Mouse (Mus musculus) limb, embryonic 14.5 days (tissue): ENCODE results near the gene Olfr1395. TPM values are rescaled to one million over a fixed set of nuclear protein-coding genes. Genes with fewer than 3 reads are reported as not detected.

Experiments
- ATAC-seq: fragments of 200-750 bp; cut with Nextera tagmentation; 2 replicates; pipeline ENCODE4 v1.8.0; 2017; ENCODE audit warnings: low read depth, moderate number of reproducible peaks, moderate TSS enrichment; ENCODE audit not compliant: low FRiP score
- DNase-seq: peaks from one replicate; pipeline ENCODE4 v3.0.0-alpha.2; 2015; ENCODE audit warnings: low spot score
- H3K27ac ChIP-seq: fragments of 300-500 bp; sonication (generic); replicated peaks from 2 replicates; pipeline ENCODE4 v1.5.1; 2014; ENCODE audit warnings: low read depth, mild to moderate bottlenecking, low read length, moderate library complexity, mixed read lengths
- H3K27me3 ChIP-seq: fragments of 300-500 bp; sonication (generic); 2 replicates; pipeline ENCODE4 v1.6.1; 2014; ENCODE audit warnings: low read length, mixed read lengths; ENCODE audit not compliant: control insufficient read depth, insufficient read depth
- H3K36me3 ChIP-seq: fragments of 300-500 bp; sonication (generic); 2 replicates; pipeline ENCODE4 v1.6.1; 2014; ENCODE audit warnings: mild to moderate bottlenecking, low read length, moderate library complexity, mixed read lengths; ENCODE audit not compliant: control insufficient read depth, insufficient read depth
- H3K4me1 ChIP-seq: fragments of 300-500 bp; sonication (generic); 2 replicates; pipeline ENCODE4 v1.6.1; 2014; ENCODE audit warnings: antibody characterized with exemption, low read length, mixed read lengths; ENCODE audit not compliant: control insufficient read depth, insufficient read depth
- H3K4me2 ChIP-seq: fragments of 300-500 bp; sonication (generic); replicated peaks from 2 replicates; pipeline ENCODE4 v1.6.1; 2014; ENCODE audit warnings: low read depth, mild to moderate bottlenecking, low read length, moderate library complexity; ENCODE audit not compliant: severe bottlenecking
- H3K4me3 ChIP-seq: fragments of 300-500 bp; sonication (generic); replicated peaks from 2 replicates; pipeline ENCODE4 v1.5.1; 2014; ENCODE audit warnings: low read length
- H3K9ac ChIP-seq: fragments of 300-500 bp; sonication (generic); 2 replicates; pipeline ENCODE4 v1.6.1; 2014; ENCODE audit warnings: mild to moderate bottlenecking, low read depth, low read length, moderate library complexity; ENCODE audit not compliant: severe bottlenecking
- H3K9me3 ChIP-seq: fragments of 300-500 bp; sonication (generic); 2 replicates; pipeline ENCODE4 v1.6.1; 2016; ENCODE audit warnings: low read length; ENCODE audit not compliant: control insufficient read depth
- POLR2A ChIP-seq: fragments of 200-500 bp; IDR thresholded peaks from 2 replicates; pipeline ENCODE4 v1.8.0; 2012; ENCODE audit warnings: inconsistent platforms, mild to moderate bottlenecking, moderate library complexity, borderline replicate concordance; ENCODE audit not compliant: insufficient read depth, insufficient read length; ENCODE audit errors: extremely low read depth
- WGBS: fragments of 180-500 bp; shearing (Covaris S2); extraction: QIAGEN DNeasy Blood & Tissue Kit; methylation state at CpG from one replicate; pipeline ENCODE4 v1.1.7; 2014; 5-methylcytosine and 5-hydroxymethylcytosine counted together
- polyA plus RNA-seq, 2 experiments: library from polyadenylated mRNA; depleted of rRNA in 1 of 2; stranded (reverse) in 1 of 2; unstranded in 1 of 2; fragments of >200 nt; fragmentation: Nextera tagmentation in 1 of 2; extraction: Ambion mirVana in 1 of 2; gene quantifications; 2 replicates each; pipeline versions ENCODE4 v1.2.1 to v1.2.3; 2012 to 2014

Olfr1395 gene
- not detected in 2 replicates for polyA plus RNA-seq (2012; rRNA removed)
- not detected in 2 replicates for polyA plus RNA-seq (2014; fragmentation: Nextera tagmentation; extraction: Ambion mirVana)

- H3K4me1 ChIP-seq: no peaks in the 10 kb centered on the region
- WGBS: 87% methylated on average over 6 of the region's 6 CpGs
- H3K4me3 ChIP-seq: no peak within 1 kb of the TSS
- TF ChIP-seq POLR2A: no peak
- no peaks in the 10 kb centered on the region for H3K36me3 ChIP-seq
- no peak within 1 kb of the TSS for H3K4me2 ChIP-seq
- no peak for ATAC-seq
- no peak within 1 kb of the TSS for H3K9ac ChIP-seq
- H3K27me3 ChIP-seq: no peaks in the 10 kb centered on the region
- H3K9me3 ChIP-seq: no peaks in the 10 kb centered on the region
- no peak for DNase-seq
- no peak within 1 kb of the TSS for H3K27ac ChIP-seq
Observed at GRCm38 (mm10) chr11:49141974-49142373, at the start of gene Olfr1395. Olfr1395 (plus strand) TSS chr11:49142274.

GRCm38 (mm10) chr11:49092786-49093185 lies 49.3 kb upstream of the Olfr1395 start:
- no peak for TF ChIP-seq POLR2A
- Histone ChIP-seq H3K9me3 (no peaks in the 10 kb centered on the region), H3K4me1 (no peaks in the 10 kb centered on the region), H3K36me3 (no peaks in the 10 kb centered on the region), H3K9ac (no peak overlapping the region), H3K4me2 (no peak overlapping the region), H3K27ac (no peak overlapping the region), H3K4me3 (no peak overlapping the region), H3K27me3 (no peaks in the 10 kb centered on the region)
- ATAC-seq (no peak), DNase-seq (no peak)
- WGBS: 89% methylated on average over 2 of the region's 2 CpGs

- Histone ChIP-seq H3K27ac (no peak overlapping the region), H3K9ac (no peak overlapping the region), H3K9me3 (no peaks in the 10 kb centered on the region), H3K4me2 (no peak overlapping the region), H3K4me3 (no peak overlapping the region), H3K27me3 (no peaks in the 10 kb centered on the region), H3K36me3 (no peaks in the 10 kb centered on the region), H3K4me1 (no peaks in the 10 kb centered on the region)
- no peak for ATAC-seq
- WGBS: 78% methylated on average over 6 of the region's 6 CpGs
- DNase-seq: no peak
- no peak for TF ChIP-seq POLR2A
Observed at GRCm38 (mm10) chr11:49093861-49094660, 48.0 kb upstream of the Olfr1395 start.

GRCm38 (mm10) chr11:49095367-49095766 lies 46.7 kb upstream of the Olfr1395 start:
- Histone ChIP-seq H3K4me2 (no peak overlapping the region), H3K27me3 (no peaks in the 10 kb centered on the region), H3K36me3 (no peaks in the 10 kb centered on the region), H3K4me3 (no peak overlapping the region), H3K9ac (no peak overlapping the region), H3K9me3 (no peaks in the 10 kb centered on the region), H3K4me1 (no peaks in the 10 kb centered on the region), H3K27ac (no peak overlapping the region)
- no peak for TF ChIP-seq POLR2A
- ATAC-seq (no peak), DNase-seq (no peak)
- WGBS: 82% methylated on average over 4 of the region's 4 CpGs

- no peaks in the 10 kb centered on the region for H3K27me3 ChIP-seq
- no peaks in the 10 kb centered on the region for H3K36me3 ChIP-seq
- DNase-seq: no peak
- H3K4me1 ChIP-seq: no peaks in the 10 kb centered on the region
- WGBS: 83% methylated on average over 3 of the region's 3 CpGs
- no peak overlapping the region for H3K4me2 ChIP-seq
- H3K27ac ChIP-seq: no peak overlapping the region
- no peaks in the 10 kb centered on the region for H3K9me3 ChIP-seq
- H3K9ac ChIP-seq: no peak overlapping the region
- ATAC-seq: no peak
- TF ChIP-seq POLR2A: no peak
- no peak overlapping the region for H3K4me3 ChIP-seq
Observed at GRCm38 (mm10) chr11:49100409-49100808, 41.7 kb upstream of the Olfr1395 start.
